Mouse (Mus musculus): ENCODE results near the gene Psen1. TPM values are rescaled to one million over a fixed set of nuclear protein-coding genes. Genes with fewer than 3 reads are reported as not detected.

Psen1 gene
- 76.3 and 76.6 TPM in 2 replicates for polyA plus RNA-seq (2014; fragmentation: Nextera tagmentation; extraction: Ambion mirVana)

DNA sequence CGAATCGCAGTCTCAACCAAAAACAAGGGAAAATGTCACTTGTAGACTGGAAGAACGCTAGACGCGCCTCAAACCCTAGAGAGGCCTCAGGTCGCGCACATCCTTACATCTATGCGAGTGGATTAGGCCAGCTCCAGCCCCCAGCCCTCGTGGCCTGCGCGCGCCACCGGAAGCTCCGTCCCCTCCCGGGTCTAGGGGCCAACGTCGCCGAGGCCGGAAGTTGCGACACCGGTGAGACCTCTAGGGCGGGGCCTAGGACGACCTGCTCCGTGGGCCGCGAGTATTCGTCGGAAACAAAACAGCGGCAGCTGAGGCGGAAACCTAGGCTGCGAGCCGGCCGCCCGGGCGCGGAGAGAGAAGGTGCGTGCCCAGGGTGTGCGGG is at the start of gene Psen1:
Gene Psen1, plus strand, starts transcription at position 219 of the 382 bp plus-strand sequence.
- DNase-seq (ENCODE audit: low spot score) (peak; percentile 97), ATAC-seq (ENCODE audit: low FRiP score) (peak; percentile 99)
- Histone ChIP-seq H3K36me3 (ENCODE audit: control insufficient read depth, insufficient read depth, low read length) (no peaks in the 10 kb centered on the region), H3K9me3 (ENCODE audit: control insufficient read depth, low read length) (no peaks in the 10 kb centered on the region), H3K4me1 (replicated peaks; ENCODE audit: control insufficient read depth, insufficient read depth, low read length) (no peaks in the 10 kb centered on the region), H3K27ac (ENCODE audit: low read depth, low read length) (peak within 1 kb of the TSS; percentile 85), H3K4me2 (replicated peaks; ENCODE audit: low read depth, low read length) (peak within 1 kb of the TSS; percentile 74), H3K4me3 (ENCODE audit: low read depth, low read length) (peak within 1 kb of the TSS; percentile 92), H3K27me3 (ENCODE audit: control insufficient read depth, insufficient read depth, low read length) (no peaks in the 10 kb centered on the region), H3K9ac (ENCODE audit: low read depth, low read length) (peak within 1 kb of the TSS; percentile 89)
- WGBS = under 1% methylated on average over 32 of the region's 38 CpGs

- H3K27ac ChIP-seq (ENCODE audit: low read depth, low read length) = no peak overlapping the region
- no peaks in the 10 kb centered on the region for H3K27me3 ChIP-seq (ENCODE audit: control insufficient read depth, insufficient read depth, low read length)
- no peaks in the 10 kb centered on the region for H3K9me3 ChIP-seq (ENCODE audit: control insufficient read depth, low read length)
- H3K9ac ChIP-seq (ENCODE audit: low read depth, low read length) = no peak overlapping the region
- H3K4me3 ChIP-seq (ENCODE audit: low read depth, low read length) = no peak overlapping the region
- ATAC-seq (ENCODE audit: low FRiP score) = no peak
- no peaks in the 10 kb centered on the region for H3K4me1 ChIP-seq (replicated peaks; ENCODE audit: control insufficient read depth, insufficient read depth, low read length)
- peaks cover 7% of the 10 kb centered on the region; the same call in 1 of the 2 replicates for H3K36me3 ChIP-seq (ENCODE audit: control insufficient read depth, insufficient read depth, low read length)
- DNase-seq (ENCODE audit: low spot score) = no peak
- H3K4me2 ChIP-seq (replicated peaks; ENCODE audit: low read depth, low read length) = no peak overlapping the region
- WGBS = 97% methylated on average over 2 of the region's 2 CpGs
Observed at GRCm38 (mm10) chr12:83641233-83641632, 46.7 kb upstream of the Psen1 start.

DNA sequence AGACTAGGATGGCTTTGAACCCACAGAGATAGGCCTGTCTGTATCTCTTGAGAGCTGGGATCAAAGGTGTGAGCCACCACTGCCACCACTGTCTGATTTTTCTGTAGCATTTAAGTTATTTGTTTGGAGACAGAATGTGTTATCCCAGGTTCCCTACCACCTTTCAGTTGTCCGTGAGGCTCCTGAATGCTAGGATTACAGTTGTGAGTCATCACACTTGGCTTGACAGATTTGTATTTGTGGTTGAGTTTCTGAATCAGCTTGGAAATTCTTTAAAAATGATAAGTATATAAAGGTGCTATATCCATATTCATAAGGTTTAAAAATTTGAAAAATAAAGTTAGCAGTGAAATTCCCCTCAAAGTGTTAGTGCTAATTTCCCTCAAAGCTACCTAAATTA is 44.8 kb upstream of the Psen1 start:
- no peak overlapping the region for H3K27ac ChIP-seq (ENCODE audit: low read depth, low read length)
- no peak for DNase-seq (ENCODE audit: low spot score)
- H3K4me2 ChIP-seq (replicated peaks; ENCODE audit: low read depth, low read length) = no peak overlapping the region
- no peak overlapping the region for H3K4me3 ChIP-seq (ENCODE audit: low read depth, low read length)
- no peaks in the 10 kb centered on the region for H3K4me1 ChIP-seq (replicated peaks; ENCODE audit: control insufficient read depth, insufficient read depth, low read length)
- H3K27me3 ChIP-seq (ENCODE audit: control insufficient read depth, insufficient read depth, low read length) = no peaks in the 10 kb centered on the region
- H3K9me3 ChIP-seq (ENCODE audit: control insufficient read depth, low read length) = no peaks in the 10 kb centered on the region
- WGBS = 97% methylated on average over 1 of the region's 1 CpGs
- no peak for ATAC-seq (ENCODE audit: low FRiP score)
- H3K36me3 ChIP-seq (ENCODE audit: control insufficient read depth, insufficient read depth, low read length) = peaks cover 9% of the 10 kb centered on the region; the same call in 1 of the 2 replicates
- no peak overlapping the region for H3K9ac ChIP-seq (ENCODE audit: low read depth, low read length)

DNA sequence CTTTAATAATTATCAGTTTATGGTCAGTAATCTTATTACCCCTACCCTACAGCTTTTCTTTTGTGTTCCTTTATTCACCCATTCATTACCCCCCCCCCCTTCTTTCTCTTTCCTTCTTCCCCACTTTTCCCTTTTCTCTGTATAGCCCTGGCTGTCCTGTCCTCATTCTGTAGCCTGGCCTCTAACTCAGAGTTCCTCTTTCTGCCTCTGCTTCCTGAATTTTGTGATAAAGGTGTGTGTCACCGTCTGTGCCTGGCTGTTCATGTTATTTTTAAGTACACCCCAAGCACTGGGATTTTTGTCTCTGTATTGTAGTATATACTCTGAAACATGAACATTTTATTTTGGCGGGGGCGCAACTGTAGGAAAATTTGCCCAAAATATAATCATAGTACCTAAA is 37.6 kb upstream of the Psen1 start:
- Histone ChIP-seq H3K4me1 (replicated peaks; ENCODE audit: control insufficient read depth, insufficient read depth, low read length) (no peaks in the 10 kb centered on the region), H3K4me3 (ENCODE audit: low read depth, low read length) (no peak overlapping the region), H3K27ac (ENCODE audit: low read depth, low read length) (no peak overlapping the region), H3K9ac (ENCODE audit: low read depth, low read length) (no peak overlapping the region), H3K36me3 (ENCODE audit: control insufficient read depth, insufficient read depth, low read length) (peaks cover 11% of the 10 kb centered on the region; the same call in 1 of the 2 replicates), H3K27me3 (ENCODE audit: control insufficient read depth, insufficient read depth, low read length) (no peaks in the 10 kb centered on the region), H3K9me3 (ENCODE audit: control insufficient read depth, low read length) (no peaks in the 10 kb centered on the region), H3K4me2 (replicated peaks; ENCODE audit: low read depth, low read length) (no peak overlapping the region)
- DNase-seq (ENCODE audit: low spot score) = no peak
- 93% methylated on average over 3 of the region's 3 CpGs for WGBS
- no peak for ATAC-seq (ENCODE audit: low FRiP score)

GRCm38 (mm10) chr12:83651414-83651813 is 36.5 kb upstream of the Psen1 start:
- DNase-seq (ENCODE audit: low spot score) = no peak
- Histone ChIP-seq H3K4me1 (replicated peaks; ENCODE audit: control insufficient read depth, insufficient read depth, low read length) (no peaks in the 10 kb centered on the region), H3K27ac (ENCODE audit: low read depth, low read length) (no peak overlapping the region), H3K4me3 (ENCODE audit: low read depth, low read length) (no peak overlapping the region), H3K9ac (ENCODE audit: low read depth, low read length) (no peak overlapping the region), H3K36me3 (ENCODE audit: control insufficient read depth, insufficient read depth, low read length) (peaks cover 12% of the 10 kb centered on the region; the same call in 1 of the 2 replicates), H3K9me3 (ENCODE audit: control insufficient read depth, low read length) (no peaks in the 10 kb centered on the region), H3K4me2 (replicated peaks; ENCODE audit: low read depth, low read length) (no peak overlapping the region), H3K27me3 (ENCODE audit: control insufficient read depth, insufficient read depth, low read length) (no peaks in the 10 kb centered on the region)
- ATAC-seq (ENCODE audit: low FRiP score) = no peak

DNA sequence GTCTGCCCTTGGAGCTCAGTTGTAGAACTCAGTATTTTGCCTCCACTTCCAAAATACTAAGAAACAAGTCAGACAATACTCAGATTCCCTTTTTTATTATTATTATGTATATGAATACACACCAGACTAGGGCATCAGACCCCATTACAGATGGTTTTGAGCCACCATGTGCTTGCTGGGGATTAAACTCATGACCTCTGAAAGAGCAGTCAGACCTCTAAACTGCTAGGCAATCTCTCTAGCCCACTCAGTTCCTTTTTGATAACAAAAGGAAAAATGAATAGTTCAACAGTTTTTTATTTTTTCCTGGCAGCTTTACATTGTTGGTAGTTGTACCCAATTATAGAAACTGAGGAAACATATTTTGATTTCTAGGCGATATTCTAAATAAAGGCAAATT is 2.5 kb upstream of the Psen1 start:
- no peak overlapping the region for H3K4me3 ChIP-seq (ENCODE audit: low read depth, low read length)
- no peak overlapping the region for H3K27ac ChIP-seq (ENCODE audit: low read depth, low read length)
- 96% methylated on average over 1 of the region's 1 CpGs for WGBS
- H3K27me3 ChIP-seq (ENCODE audit: control insufficient read depth, insufficient read depth, low read length) = no peaks in the 10 kb centered on the region
- H3K36me3 ChIP-seq (ENCODE audit: control insufficient read depth, insufficient read depth, low read length) = peaks cover 4% of the 10 kb centered on the region; the same call in 1 of the 2 replicates
- DNase-seq (ENCODE audit: low spot score) (no peak), ATAC-seq (ENCODE audit: low FRiP score) (no peak)
- H3K9ac ChIP-seq (ENCODE audit: low read depth, low read length) = no peak overlapping the region
- no peaks in the 10 kb centered on the region for H3K9me3 ChIP-seq (ENCODE audit: control insufficient read depth, low read length)
- H3K4me1 ChIP-seq (replicated peaks; ENCODE audit: control insufficient read depth, insufficient read depth, low read length) = no peaks in the 10 kb centered on the region
- H3K4me2 ChIP-seq (replicated peaks; ENCODE audit: low read depth, low read length) = no peak overlapping the region

- WGBS = 93% methylated on average over 9 of the region's 9 CpGs
- no peak overlapping the region for H3K9ac ChIP-seq (ENCODE audit: low read depth, low read length)
- H3K9me3 ChIP-seq (ENCODE audit: control insufficient read depth, low read length) = no peaks in the 10 kb centered on the region
- no peaks in the 10 kb centered on the region for H3K36me3 ChIP-seq (ENCODE audit: control insufficient read depth, insufficient read depth, low read length)
- H3K4me3 ChIP-seq (ENCODE audit: low read depth, low read length) = no peak overlapping the region
- no peak overlapping the region for H3K27ac ChIP-seq (ENCODE audit: low read depth, low read length)
- no peak overlapping the region for H3K4me2 ChIP-seq (replicated peaks; ENCODE audit: low read depth, low read length)
- no peaks in the 10 kb centered on the region for H3K4me1 ChIP-seq (replicated peaks; ENCODE audit: control insufficient read depth, insufficient read depth, low read length)
- no peak for ATAC-seq (ENCODE audit: low FRiP score)
- DNase-seq (ENCODE audit: low spot score) = no peak
- H3K27me3 ChIP-seq (ENCODE audit: control insufficient read depth, insufficient read depth, low read length) = no peaks in the 10 kb centered on the region
Observed at GRCm38 (mm10) chr12:83686575-83687350, 1.2 kb upstream of the Psen1 start.

- 2% methylated on average over 49 of the region's 49 CpGs for WGBS
- peak overlapping the region; percentile 92 for H3K4me3 ChIP-seq (ENCODE audit: low read depth, low read length)
- peak; percentile 69 for DNase-seq (ENCODE audit: low spot score)
- no peaks in the 10 kb centered on the region for H3K4me1 ChIP-seq (replicated peaks; ENCODE audit: control insufficient read depth, insufficient read depth, low read length)
- H3K36me3 ChIP-seq (ENCODE audit: control insufficient read depth, insufficient read depth, low read length) = no peaks in the 10 kb centered on the region
- no peaks in the 10 kb centered on the region for H3K27me3 ChIP-seq (ENCODE audit: control insufficient read depth, insufficient read depth, low read length)
- H3K9me3 ChIP-seq (ENCODE audit: control insufficient read depth, low read length) = no peaks in the 10 kb centered on the region
- peak overlapping the region; percentile 89 for H3K9ac ChIP-seq (ENCODE audit: low read depth, low read length)
- H3K27ac ChIP-seq (ENCODE audit: low read depth, low read length) = peak overlapping the region; percentile 85
- ATAC-seq (ENCODE audit: low FRiP score) = peak; percentile 89
- peak overlapping the region; percentile 74 for H3K4me2 ChIP-seq (replicated peaks; ENCODE audit: low read depth, low read length)
Observed at GRCm38 (mm10) chr12:83688316-83689086, 549 bp downstream of the Psen1 start.
